Mouse (Mus musculus) CH12.LX (cell line): Measurements from ENCODE around the gene Dnaaf5. TPM values are rescaled to one million over a fixed set of nuclear protein-coding genes. Genes with fewer than 3 reads are reported as not detected.

ENCODE experiments used
- DNase-seq: peaks from one replicate; pipeline ENCODE4 v3.0.0-alpha.2; 2013; ENCODE audit errors: extremely low read depth
- H3K27ac ChIP-seq: 2 replicates; pipeline ENCODE4 v1.5.1; 2012; ENCODE audit warnings: low read depth, mild to moderate bottlenecking, control low read depth, moderate library complexity; ENCODE audit not compliant: insufficient read depth
- H3K27me3 ChIP-seq: replicated peaks from 2 replicates; pipeline ENCODE3; 2012; ENCODE audit warnings: inconsistent platforms
- H3K36me3 ChIP-seq, 2 experiments: replicated peaks in 1 of 2; 2 replicates each; pipeline versions ENCODE3 to v1.6.1; 2012; ENCODE audit warnings: inconsistent platforms in 1 of 2, low read length in 1 of 2, mild to moderate bottlenecking in 1 of 2, mixed read lengths in 1 of 2, moderate library complexity in 1 of 2; ENCODE audit not compliant: control insufficient read depth in 1 of 2, insufficient read depth in 1 of 2
- H3K4me1 ChIP-seq, 2 experiments: 2 replicates each; pipeline ENCODE4 v1.6.1; 2012; ENCODE audit warnings: inconsistent platforms in 1 of 2, moderate library complexity in 1 of 2; ENCODE audit not compliant: insufficient read depth in 2 of 2, control insufficient read depth in 1 of 2
- H3K4me2 ChIP-seq: 2 replicates; pipeline ENCODE4 v1.6.1; 2012; ENCODE audit warnings: low read depth, mild to moderate bottlenecking, control low read depth; ENCODE audit not compliant: poor library complexity, insufficient read depth, severe bottlenecking
- H3K4me3 ChIP-seq, 3 experiments: fragments of 150-350 bp in 1 of 3; sonication (generic) in 1 of 3; replicated peaks in 1 of 3; 2 replicates each; pipeline versions ENCODE3 to v1.5.1; 2011 to 2012; ENCODE audit warnings: low read depth in 2 of 3, low read length in 2 of 3, mild to moderate bottlenecking in 2 of 3, moderate library complexity in 2 of 3, control low read depth in 1 of 3, improper control_type of control experiment in 1 of 3, inconsistent platforms in 1 of 3, mixed read lengths in 1 of 3; ENCODE audit not compliant: poor library complexity in 1 of 3
- H3K79me2 ChIP-seq: replicated peaks from 2 replicates; pipeline ENCODE4 v1.6.1; 2012; ENCODE audit warnings: mild to moderate bottlenecking, moderate library complexity; ENCODE audit not compliant: control insufficient read depth, poor library complexity, insufficient read depth, severe bottlenecking; ENCODE audit errors: extremely low read depth
- H3K9ac ChIP-seq: 2 replicates; pipeline ENCODE4 v1.6.1; 2012; ENCODE audit warnings: low read depth, mild to moderate bottlenecking, control low read depth, moderate library complexity; ENCODE audit not compliant: insufficient read depth
- H3K9me3 ChIP-seq: replicated peaks from 2 replicates; pipeline ENCODE3; 2012; ENCODE audit warnings: low read length, inconsistent platforms, mixed read lengths
- CHD1 ChIP-seq: IDR thresholded peaks from 2 replicates; pipeline ENCODE4 v1.6.1; 2012; ENCODE audit warnings: low read depth, low read length, improper control_type of control experiment, inconsistent platforms
- CHD2 ChIP-seq: IDR thresholded peaks from 2 replicates; pipeline ENCODE4 v1.6.1; 2011; ENCODE audit warnings: low read length, improper control_type of control experiment
- ETS1 ChIP-seq: conservative IDR thresholded peaks from 2 replicates; pipeline ENCODE4 v1.6.1; 2012; ENCODE audit warnings: low read depth, mild to moderate bottlenecking, inconsistent platforms, low read length, improper control_type of control experiment, moderate library complexity
- JUN ChIP-seq: IDR thresholded peaks from 2 replicates; pipeline ENCODE4 v1.6.1; 2011; ENCODE audit warnings: low read depth, mild to moderate bottlenecking, low read length, improper control_type of control experiment, moderate library complexity; ENCODE audit not compliant: insufficient read depth
- JUND ChIP-seq: conservative IDR thresholded peaks from 2 replicates; pipeline ENCODE4 v1.6.1; 2011; ENCODE audit warnings: low read depth, low read length, improper control_type of control experiment
- KAT2A ChIP-seq: IDR thresholded peaks from 2 replicates; pipeline ENCODE4 v1.6.1; 2012; ENCODE audit warnings: low read length, improper control_type of control experiment, inconsistent platforms; ENCODE audit not compliant: insufficient replicate concordance
- NELFE ChIP-seq: IDR thresholded peaks from 2 replicates; pipeline ENCODE4 v1.6.1; 2011; ENCODE audit warnings: low read depth, low read length, improper control_type of control experiment
- NRF1 ChIP-seq: IDR thresholded peaks from 2 replicates; pipeline ENCODE4 v1.6.1; 2014; ENCODE audit warnings: low read depth, mild to moderate bottlenecking, inconsistent platforms, low read length, improper control_type of control experiment, moderate library complexity
- POLR2AphosphoS2 ChIP-seq: IDR thresholded peaks from 2 replicates; pipeline ENCODE4 v1.6.1; 2011; ENCODE audit warnings: low read depth, low read length, improper control_type of control experiment
- RAD21 ChIP-seq: IDR thresholded peaks from 2 replicates; pipeline ENCODE4 v1.6.1; 2011; ENCODE audit warnings: low read depth, mild to moderate bottlenecking, low read length, improper control_type of control experiment, moderate library complexity
- RCOR1 ChIP-seq: conservative IDR thresholded peaks from 2 replicates; pipeline ENCODE4 v1.6.1; 2012; ENCODE audit warnings: low read depth, mild to moderate bottlenecking, inconsistent platforms, low read length, improper control_type of control experiment
- SIN3A ChIP-seq: IDR thresholded peaks from 2 replicates; pipeline ENCODE4 v1.6.1; 2012; ENCODE audit warnings: low read length, improper control_type of control experiment, inconsistent platforms
- SMC3 ChIP-seq: IDR thresholded peaks from 2 replicates; pipeline ENCODE4 v1.6.1; 2011; ENCODE audit warnings: low read depth, low read length, improper control_type of control experiment
- TBP ChIP-seq: conservative IDR thresholded peaks from 2 replicates; pipeline ENCODE4 v1.6.1; 2011; ENCODE audit warnings: low read depth, low read length, improper control_type of control experiment
- USF1 ChIP-seq: IDR thresholded peaks from 2 replicates; pipeline ENCODE4 v1.6.1; 2014; ENCODE audit warnings: low read depth, mild to moderate bottlenecking, inconsistent platforms, low read length, improper control_type of control experiment
- ZNF384 ChIP-seq: IDR thresholded peaks from 2 replicates; pipeline ENCODE4 v1.6.1; 2012; ENCODE audit warnings: low read depth, low read length, improper control_type of control experiment, inconsistent platforms
- dilution Hi-C: fragments of 300-500 bp; cut with MboI; formaldehyde crosslinking; loops from 2 replicates; pipeline ENCODE4 v1.14.3; 2020; ENCODE audit warnings: low sequenced_read_pairs; ENCODE audit not compliant: extremely low pct_unique_long_range_greater_than_20kb, extremely low pct_ligation_motif_present
- in situ Hi-C: fragments of 300-500 bp; cut with MboI; formaldehyde crosslinking; loops from 3 replicates; pipeline ENCODE4 v1.14.3; 2019; ENCODE audit warnings: low sequenced_read_pairs, low pct_ligation_motif_present, low pct_unique_long_range_greater_than_20kb, mixed read lengths
- polyA plus RNA-seq: library from polyadenylated mRNA; unstranded; fragments of >175 nt; gene quantifications from 2 replicates; pipeline ENCODE4 v1.2.1, GENCODE M21; 2012; ENCODE audit warnings: low read depth; ENCODE audit not compliant: insufficient read length
- total RNA-seq, 2 experiments: library from RNA; depleted of rRNA; stranded (reverse); fragments of 300-350 nt in 1 of 2; fragments of >200 nt in 1 of 2; gene quantifications; 2 replicates each; pipeline ENCODE4 v1.2.3; 2012 to 2014

Gene Dnaaf5
- total and polyA plus RNA-seq, 3 experiments = 17.9 to 25.2 (median 21.7) TPM

DNA sequence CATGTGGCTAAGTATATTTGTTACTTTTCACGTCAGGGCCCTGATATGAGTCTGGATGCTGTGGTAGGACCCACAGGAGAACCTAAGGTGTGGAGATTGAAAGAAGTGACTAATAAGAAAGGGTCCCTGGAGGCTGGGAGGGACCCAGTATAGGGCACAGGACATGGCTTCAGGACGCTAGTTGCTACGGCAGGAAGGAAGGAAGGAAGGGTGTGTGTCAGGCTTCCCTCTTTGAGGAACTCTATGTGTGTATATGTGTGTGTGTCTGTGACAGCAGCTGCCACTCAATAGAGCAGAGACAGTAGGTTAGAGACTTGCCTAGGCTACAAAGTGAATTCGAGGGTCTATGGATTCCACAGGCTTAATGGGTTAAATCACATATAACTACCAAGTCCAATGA lies 70.6 kb downstream of the Dnaaf5 start:
- Histone ChIP-seq H3K9ac (no peak overlapping the region), H3K79me2 (no peaks in the 10 kb centered on the region), H3K27me3 (no peaks in the 10 kb centered on the region), H3K9me3 (no peaks in the 10 kb centered on the region), H3K4me2 (no peak overlapping the region), H3K4me3 (no peak overlapping the region), H3K27ac (no peak overlapping the region), H3K4me1 (no peaks in the 10 kb centered on the region), H3K36me3 (peaks cover 28 to 69% of the 10 kb centered on the region in 2 experiments)
- in situ Hi-C loops (no loop called here), dilution Hi-C loops (no loop called here)
- no peak for DNase-seq
- no peak for TF ChIP-seq ETS1
- TF ChIP-seq, all 38 proteins: peak for 0

DNA sequence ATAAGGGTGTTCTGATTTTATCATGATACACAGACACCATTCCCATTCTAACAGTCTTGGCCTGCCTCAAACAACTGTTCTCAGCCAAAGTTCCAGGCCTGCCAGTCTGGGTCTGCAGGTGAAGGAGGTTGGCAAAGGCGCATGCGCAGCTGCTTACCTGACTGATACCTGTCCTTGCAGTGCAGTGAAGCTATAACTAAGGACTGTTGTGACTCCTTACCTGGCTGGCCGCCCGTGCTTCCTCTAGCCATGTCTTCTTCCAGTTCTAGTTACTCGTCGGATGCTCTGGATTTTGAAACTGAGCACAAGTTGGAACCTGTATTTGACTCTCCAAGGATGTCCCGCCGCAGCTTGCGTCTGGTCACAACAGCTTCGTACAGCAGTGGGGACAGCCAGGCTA lies 73.3 kb downstream of the Dnaaf5 start:
- dilution Hi-C loops (no loop called here), in situ Hi-C loops (no loop called here)
- TF ChIP-seq NELFE = no peak
- no peak for TF ChIP-seq RAD21
- TF ChIP-seq USF1 = no peak
- TF ChIP-seq KAT2A = no peak
- TF ChIP-seq CHD1 = no peak
- no peak for TF ChIP-seq ZNF384
- TF ChIP-seq POLR2AphosphoS2 = no peak
- H3K4me3 ChIP-seq = no peak overlapping the region
- no peak overlapping the region for H3K27ac ChIP-seq
- H3K4me1 ChIP-seq = no peaks in the 10 kb centered on the region
- H3K79me2 ChIP-seq = no peaks in the 10 kb centered on the region
- no peak for DNase-seq
- H3K27me3 ChIP-seq = no peaks in the 10 kb centered on the region
- no peak overlapping the region for H3K4me2 ChIP-seq
- peaks cover 40 to 79% of the 10 kb centered on the region in 2 experiments for H3K36me3 ChIP-seq
- H3K9ac ChIP-seq = no peak overlapping the region
- H3K9me3 ChIP-seq = no peaks in the 10 kb centered on the region

- H3K27me3 ChIP-seq = no peaks in the 10 kb centered on the region
- H3K36me3 ChIP-seq = peaks cover 45 to 72% of the 10 kb centered on the region in 2 experiments
- H3K79me2 ChIP-seq = no peaks in the 10 kb centered on the region
- no peak overlapping the region for H3K4me3 ChIP-seq
- TF ChIP-seq NRF1 (no peak), SMC3 (no peak), JUND (no peak), TBP (no peak), SIN3A (no peak), JUN (no peak), RAD21 (no peak), CHD2 (no peak), RCOR1 (no peak)
- H3K9me3 ChIP-seq = no peaks in the 10 kb centered on the region
- H3K9ac ChIP-seq = no peak overlapping the region
- no peak overlapping the region for H3K4me2 ChIP-seq
- dilution Hi-C loops = no loop called here
- peaks cover 4 to 20% of the 10 kb centered on the region in 2 experiments for H3K4me1 ChIP-seq
- no peak for DNase-seq
- in situ Hi-C loops = no loop called here
- no peak overlapping the region for H3K27ac ChIP-seq
These were observed 77.2 kb downstream of the Dnaaf5 start for GRCm38 (mm10) chr5:139227236-139227635.
